Mouse (Mus musculus): Measurements from ENCODE around the gene Fgfr2. TPM values are rescaled to one million over a fixed set of nuclear protein-coding genes. Genes with fewer than 3 reads are reported as not detected.
A peak's percentile ranks its signal among the peaks of the same experiment; 100 is the strongest.

Fgfr2 gene
- polyA plus RNA-seq, 1 experiment from 2014 or later: 121 TPM

DNA sequence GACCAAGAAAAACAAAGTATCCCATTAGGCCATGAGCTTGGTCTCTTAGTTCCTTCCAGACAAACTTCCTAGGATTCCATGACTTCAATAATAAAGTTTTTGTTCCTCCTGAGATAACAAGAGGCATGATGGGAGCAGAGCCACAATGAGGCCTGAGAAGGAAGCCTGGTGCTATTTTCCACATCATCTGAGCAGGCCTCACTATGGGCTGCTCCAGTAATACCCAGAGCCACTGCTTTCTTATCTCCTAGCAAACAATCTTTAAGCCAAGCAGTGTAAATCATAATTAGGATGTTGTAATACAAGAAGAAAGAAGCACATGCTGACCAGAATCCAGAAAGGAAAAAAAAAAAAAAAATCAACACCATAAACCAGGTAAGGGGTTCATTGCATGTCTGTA is 6.6 kb downstream of the Fgfr2 start:
- H3K4me3 ChIP-seq: no peak overlapping the region
- H3K27me3 ChIP-seq: no peaks in the 10 kb centered on the region
- H3K4me2 ChIP-seq (replicated peaks): peak overlapping the region; percentile 40; the same call in 1 of the 2 replicates
- H3K27ac ChIP-seq: no peak overlapping the region
- H3K36me3 ChIP-seq: no peaks in the 10 kb centered on the region
- H3K4me1 ChIP-seq: peaks cover 82% of the 10 kb centered on the region
- H3K9me3 ChIP-seq: no peaks in the 10 kb centered on the region
- H3K9ac ChIP-seq: no peak overlapping the region
- no peak for ATAC-seq (ENCODE audit: insufficient number of reproducible peaks, insufficient read depth, low FRiP score, low TSS enrichment)

DNA sequence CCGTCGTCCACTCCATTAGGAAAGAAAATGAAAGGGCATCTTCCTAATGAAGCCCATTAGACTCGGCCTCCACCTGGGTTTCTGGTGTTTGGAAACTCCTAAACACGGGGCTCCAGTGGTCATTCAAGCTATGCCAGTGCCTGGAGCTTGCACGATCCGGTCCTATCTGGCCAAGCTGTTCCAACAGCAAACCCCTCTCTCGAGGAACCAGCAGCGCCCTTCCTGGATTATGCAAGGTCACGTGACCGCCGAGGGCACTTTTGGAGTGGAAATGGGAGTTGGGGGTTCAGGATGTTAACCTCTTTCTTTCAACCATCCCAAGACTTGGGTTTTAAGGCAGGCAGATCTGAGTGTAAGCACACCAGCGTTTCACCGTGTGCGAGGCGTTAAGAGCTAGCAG is 7.3 kb downstream of the Fgfr2 start:
- 10% methylated on average over 15 of the region's 15 CpGs for WGBS
- H3K4me3 ChIP-seq: no peak overlapping the region
- peak overlapping the region; percentile 40 for H3K4me2 ChIP-seq (replicated peaks)
- H3K4me1 ChIP-seq: peaks cover 89% of the 10 kb centered on the region
- no peak for ATAC-seq (ENCODE audit: insufficient number of reproducible peaks, insufficient read depth, low FRiP score, low TSS enrichment)
- no peak overlapping the region for H3K9ac ChIP-seq
- H3K36me3 ChIP-seq: no peaks in the 10 kb centered on the region
- H3K27ac ChIP-seq: no peak overlapping the region
- H3K9me3 ChIP-seq: no peaks in the 10 kb centered on the region
- H3K27me3 ChIP-seq: no peaks in the 10 kb centered on the region

DNA sequence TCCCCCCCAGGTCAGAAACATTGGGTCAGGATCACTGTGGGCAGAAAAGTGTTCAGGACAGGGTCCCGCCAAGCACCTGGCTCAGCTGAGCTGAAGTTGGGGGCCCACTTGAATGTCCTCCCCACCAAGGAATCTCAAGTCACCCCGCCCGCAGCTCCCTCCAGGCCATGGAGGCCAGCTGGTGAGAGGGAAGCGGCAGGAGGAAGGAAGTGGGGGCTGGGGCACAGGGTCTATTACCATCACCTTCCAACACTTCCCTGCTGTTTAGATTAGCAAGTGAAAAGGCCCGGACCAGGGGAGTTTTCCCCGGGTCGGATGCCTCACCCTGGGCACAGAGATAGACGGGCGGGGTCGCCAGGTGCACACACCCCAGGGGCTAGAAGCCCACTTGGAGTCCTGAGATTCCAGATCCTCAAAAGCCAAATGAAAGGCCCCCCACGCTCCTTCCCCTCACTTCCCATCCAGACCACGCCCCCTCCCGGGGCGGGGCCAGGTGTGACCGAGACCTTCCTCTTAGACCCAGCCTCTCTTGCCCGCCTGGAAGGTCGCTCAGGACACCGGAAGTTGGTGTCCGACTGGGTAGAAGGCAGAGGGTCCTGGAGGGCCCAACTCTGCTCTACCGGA is 8.2 kb downstream of the Fgfr2 start:
- Histone ChIP-seq H3K27me3 (no peaks in the 10 kb centered on the region), H3K36me3 (no peaks in the 10 kb centered on the region; the same call in 1 of the 2 replicates), H3K4me2 (replicated peaks) (peak overlapping the region; percentile 40), H3K27ac (no peak overlapping the region; the same call in 1 of the 2 replicates), H3K4me3 (0 out of 2 replicates have a peak overlapping the region, but pooled peaks have one; percentile 2), H3K9me3 (no peaks in the 10 kb centered on the region), H3K4me1 (peaks cover 83% of the 10 kb centered on the region), H3K9ac (no peak overlapping the region)
- 13% methylated on average over 20 of the region's 20 CpGs for WGBS
- no peak for ATAC-seq (ENCODE audit: insufficient number of reproducible peaks, insufficient read depth, low FRiP score, low TSS enrichment)

DNA sequence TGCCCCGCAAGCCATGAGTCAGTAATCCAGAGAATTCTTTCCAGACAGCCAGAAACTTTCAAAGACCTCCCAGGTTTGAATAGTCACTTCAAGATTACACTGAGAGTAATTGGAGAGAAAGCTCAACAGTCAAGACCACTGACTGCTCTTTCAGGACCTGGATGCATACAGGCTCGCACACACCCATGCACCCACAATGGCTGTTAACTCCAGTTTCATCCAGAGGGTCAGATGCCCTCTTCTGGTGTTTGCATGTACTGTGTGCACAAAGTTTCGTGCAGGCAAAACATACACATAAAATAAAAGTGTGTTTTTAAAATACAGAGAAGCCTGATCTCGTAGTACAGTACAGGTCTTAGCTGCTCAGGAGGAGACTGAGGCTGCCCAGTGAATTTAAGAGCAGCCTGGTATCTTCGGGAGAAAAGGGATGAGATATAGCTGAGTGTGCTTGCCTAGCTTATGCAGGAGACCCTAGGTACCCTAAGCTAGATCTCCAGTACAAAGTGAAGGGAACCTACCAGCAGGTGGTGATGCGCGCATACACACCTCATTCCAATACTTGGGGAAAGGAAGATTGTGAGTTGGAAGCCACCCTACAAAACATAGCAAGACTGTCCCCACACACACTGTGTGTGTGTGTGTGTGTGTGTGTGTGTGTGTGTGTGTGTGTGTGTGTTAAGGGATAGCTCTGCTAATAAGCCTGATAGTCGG is 9.8 kb downstream of the Fgfr2 start:
- Histone ChIP-seq H3K9ac (no peak overlapping the region), H3K9me3 (no peaks in the 10 kb centered on the region), H3K27me3 (no peaks in the 10 kb centered on the region), H3K36me3 (no peaks in the 10 kb centered on the region; the same call in 1 of the 2 replicates), H3K27ac (peak overlapping the region; percentile 37; the same call in 1 of the 2 replicates), H3K4me2 (replicated peaks) (no peak overlapping the region), H3K4me1 (peaks cover 74% of the 10 kb centered on the region), H3K4me3 (no peak overlapping the region)
- WGBS: 71% methylated on average over 8 of the region's 8 CpGs
- ATAC-seq (ENCODE audit: insufficient number of reproducible peaks, insufficient read depth, low FRiP score, low TSS enrichment): no peak

DNA sequence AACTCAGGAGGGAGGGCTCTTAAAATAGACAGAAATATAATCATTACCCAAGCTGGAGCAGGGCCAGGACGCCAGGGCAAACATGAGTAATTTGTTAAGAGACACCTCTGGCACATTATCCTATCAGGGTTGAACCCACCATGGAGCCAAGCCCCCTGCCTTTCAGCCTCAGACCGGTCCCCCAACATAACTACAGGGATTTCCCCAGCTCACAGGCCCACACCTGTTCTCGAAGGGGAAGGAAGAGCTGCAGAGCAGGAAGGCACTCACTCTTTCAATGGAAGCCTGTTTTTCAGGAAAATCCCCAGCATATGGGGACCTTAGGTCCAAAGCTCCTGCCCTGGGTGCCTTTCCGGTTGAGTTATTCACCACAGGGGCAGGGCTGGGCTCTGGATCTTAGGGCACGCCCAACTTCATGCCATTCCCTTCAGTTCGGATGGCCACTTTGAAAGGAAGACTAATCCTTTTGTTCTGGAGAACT is 10.8 kb downstream of the Fgfr2 start:
- H3K9me3 ChIP-seq: no peaks in the 10 kb centered on the region
- H3K27me3 ChIP-seq: no peaks in the 10 kb centered on the region
- H3K4me1 ChIP-seq: peaks cover 69% of the 10 kb centered on the region
- peak overlapping the region; percentile 37; the same call in 1 of the 2 replicates for H3K27ac ChIP-seq
- no peaks in the 10 kb centered on the region; the same call in 1 of the 2 replicates for H3K36me3 ChIP-seq
- 21% methylated on average over 6 of the region's 6 CpGs for WGBS
- ATAC-seq (ENCODE audit: insufficient number of reproducible peaks, insufficient read depth, low FRiP score, low TSS enrichment): no peak
- no peak overlapping the region for H3K4me2 ChIP-seq (replicated peaks)
- no peak overlapping the region for H3K9ac ChIP-seq
- H3K4me3 ChIP-seq: no peak overlapping the region

DNA sequence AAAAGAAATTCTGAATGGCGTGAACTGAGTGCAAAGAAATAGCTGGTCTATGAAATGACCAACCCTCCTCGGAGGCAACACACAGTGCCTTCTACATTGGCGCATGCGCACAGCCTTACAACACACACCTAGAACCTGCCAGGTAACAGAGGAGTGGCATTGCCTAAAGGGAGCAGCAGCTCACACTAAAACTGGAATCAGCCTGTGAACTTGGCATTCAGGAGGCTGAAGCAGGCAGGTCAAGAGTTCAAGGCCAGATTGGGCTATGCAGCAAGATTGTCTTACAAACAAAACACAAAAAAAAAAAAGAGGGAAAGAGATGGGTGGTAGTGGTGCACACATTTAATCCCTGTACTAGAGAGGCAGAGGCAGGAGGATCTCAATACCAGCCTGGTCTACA is 13.7 kb downstream of the Fgfr2 start:
- H3K4me2 ChIP-seq (replicated peaks): no peak overlapping the region
- 98% methylated on average over 4 of the region's 4 CpGs for WGBS
- H3K9me3 ChIP-seq: no peaks in the 10 kb centered on the region
- H3K4me1 ChIP-seq: peaks cover 45% of the 10 kb centered on the region
- ATAC-seq (ENCODE audit: insufficient number of reproducible peaks, insufficient read depth, low FRiP score, low TSS enrichment): no peak
- no peak overlapping the region for H3K9ac ChIP-seq
- no peak overlapping the region for H3K4me3 ChIP-seq
- H3K36me3 ChIP-seq: no peaks in the 10 kb centered on the region; the same call in 1 of the 2 replicates
- H3K27me3 ChIP-seq: no peaks in the 10 kb centered on the region
- H3K27ac ChIP-seq: no peak overlapping the region

DNA sequence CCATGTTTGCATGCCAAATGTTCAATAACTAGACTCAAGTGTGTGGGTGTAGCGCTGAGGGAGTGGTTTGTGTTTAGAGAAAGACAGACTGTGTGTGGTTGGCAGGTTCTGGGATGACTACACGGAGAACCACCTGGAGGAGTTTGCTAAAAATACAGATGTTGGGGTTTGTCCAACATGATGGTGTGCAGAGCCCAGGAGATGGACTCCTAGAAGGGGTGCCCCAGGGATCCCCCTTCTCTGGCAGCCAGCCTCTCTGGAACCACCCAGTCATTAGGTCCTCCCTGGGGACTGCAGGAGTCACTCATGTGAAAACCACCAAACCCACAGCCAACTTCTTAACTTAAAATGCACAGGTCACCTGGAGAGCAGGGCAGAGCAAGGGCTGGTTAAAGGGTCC is 14.5 kb downstream of the Fgfr2 start:
- H3K9ac ChIP-seq: no peak overlapping the region
- no peak for ATAC-seq (ENCODE audit: insufficient number of reproducible peaks, insufficient read depth, low FRiP score, low TSS enrichment)
- no peaks in the 10 kb centered on the region for H3K9me3 ChIP-seq
- H3K36me3 ChIP-seq: no peaks in the 10 kb centered on the region; the same call in 1 of the 2 replicates
- WGBS: 89% methylated on average over 2 of the region's 2 CpGs
- H3K4me3 ChIP-seq: no peak overlapping the region
- H3K27ac ChIP-seq: no peak overlapping the region
- no peak overlapping the region for H3K4me2 ChIP-seq (replicated peaks)
- no peaks in the 10 kb centered on the region for H3K27me3 ChIP-seq
- H3K4me1 ChIP-seq: peaks cover 38% of the 10 kb centered on the region

DNA sequence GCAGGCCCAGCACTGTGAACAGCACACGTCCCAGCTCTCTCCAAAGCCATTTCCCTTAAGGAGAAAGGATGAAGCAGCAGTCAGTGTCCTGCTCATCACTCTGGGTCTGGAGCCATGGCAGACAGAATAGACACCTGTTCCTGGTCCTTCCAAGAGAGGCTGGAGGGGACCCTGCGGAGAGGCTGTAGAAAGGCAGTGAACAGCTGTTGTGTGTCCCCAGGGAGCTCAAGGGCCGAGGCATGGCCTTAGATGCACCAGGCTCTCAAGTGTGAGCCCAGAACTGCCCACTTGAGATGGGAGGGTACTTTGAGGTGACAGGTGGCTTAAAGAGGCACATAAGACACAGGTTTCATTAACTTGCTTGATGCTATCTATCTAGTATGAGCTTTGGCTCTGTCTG is 20.6 kb downstream of the Fgfr2 start:
- 0 out of 2 replicates have a peak, but pooled peaks cover 8% of the 10 kb centered on the region for H3K36me3 ChIP-seq

DNA sequence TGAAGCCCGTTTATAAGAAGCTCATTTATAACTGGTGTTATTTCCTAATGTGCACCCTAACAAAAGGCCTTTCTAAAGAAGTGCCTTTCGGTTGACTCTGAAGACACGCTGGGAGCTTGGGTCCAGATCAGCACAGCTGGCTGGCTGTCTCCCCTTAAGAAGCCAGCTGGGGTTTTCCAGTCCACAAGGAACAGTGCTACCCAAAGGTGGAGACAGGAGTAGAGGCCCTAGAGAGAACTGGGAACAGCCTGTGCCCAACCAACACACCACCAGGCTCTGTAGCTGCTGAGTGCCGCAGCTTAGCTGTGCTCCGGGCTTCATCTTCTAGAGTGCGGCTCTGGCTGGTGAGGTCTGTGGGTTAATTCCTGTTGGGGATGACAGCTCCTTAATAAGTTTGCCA is 22.1 kb downstream of the Fgfr2 start:
- peaks cover 15% of the 10 kb centered on the region; the same call in 1 of the 2 replicates for H3K4me1 ChIP-seq
- no peak overlapping the region for H3K9ac ChIP-seq
- H3K4me3 ChIP-seq: no peak overlapping the region
- ATAC-seq (ENCODE audit: insufficient number of reproducible peaks, insufficient read depth, low FRiP score, low TSS enrichment): no peak
- H3K27me3 ChIP-seq: no peaks in the 10 kb centered on the region
- H3K36me3 ChIP-seq: 0 out of 2 replicates have a peak, but pooled peaks cover 8% of the 10 kb centered on the region
- no peak overlapping the region for H3K27ac ChIP-seq
- H3K9me3 ChIP-seq: no peaks in the 10 kb centered on the region
- no peak overlapping the region for H3K4me2 ChIP-seq (replicated peaks)
- 94% methylated on average over 6 of the region's 6 CpGs for WGBS

More for the DNA sequence above, 20.6 kb downstream of the Fgfr2 start:
- Histone ChIP-seq H3K9me3 (no peaks in the 10 kb centered on the region), H3K9ac (no peak overlapping the region), H3K27ac (no peak overlapping the region), H3K4me3 (no peak overlapping the region), H3K27me3 (no peaks in the 10 kb centered on the region), H3K4me1 (peaks cover 14% of the 10 kb centered on the region; the same call in 1 of the 2 replicates), H3K4me2 (replicated peaks) (no peak overlapping the region)
- no peak for ATAC-seq (ENCODE audit: insufficient number of reproducible peaks, insufficient read depth, low FRiP score, low TSS enrichment)
- 68% methylated on average over 3 of the region's 3 CpGs for WGBS

DNA sequence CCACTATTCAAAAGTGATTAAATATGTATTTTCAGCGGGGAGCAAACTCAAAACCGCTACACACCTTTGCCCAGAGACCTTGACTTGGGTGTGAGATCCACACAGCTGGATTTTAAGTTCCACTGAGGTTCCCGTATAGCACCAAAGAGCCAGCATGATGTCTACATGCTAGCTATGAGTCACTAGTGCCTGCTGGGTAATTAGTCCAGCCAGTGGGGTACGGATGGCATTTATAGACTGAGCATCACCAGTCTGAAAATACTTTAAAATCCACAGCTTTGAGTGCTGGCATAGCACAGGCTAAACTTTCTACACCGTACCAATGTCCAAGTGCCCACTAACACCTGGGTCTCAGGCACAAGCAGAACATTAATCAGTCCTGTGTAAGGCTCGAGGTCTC is 23.0 kb downstream of the Fgfr2 start:
- WGBS: 83% methylated on average over 6 of the region's 6 CpGs
- Histone ChIP-seq H3K9me3 (no peaks in the 10 kb centered on the region), H3K4me3 (no peak overlapping the region), H3K4me1 (peaks cover 16% of the 10 kb centered on the region; the same call in 1 of the 2 replicates), H3K4me2 (replicated peaks) (no peak overlapping the region), H3K27me3 (no peaks in the 10 kb centered on the region), H3K9ac (no peak overlapping the region), H3K36me3 (0 out of 2 replicates have a peak, but pooled peaks cover 8% of the 10 kb centered on the region), H3K27ac (no peak overlapping the region)
- ATAC-seq (ENCODE audit: insufficient number of reproducible peaks, insufficient read depth, low FRiP score, low TSS enrichment): no peak

DNA sequence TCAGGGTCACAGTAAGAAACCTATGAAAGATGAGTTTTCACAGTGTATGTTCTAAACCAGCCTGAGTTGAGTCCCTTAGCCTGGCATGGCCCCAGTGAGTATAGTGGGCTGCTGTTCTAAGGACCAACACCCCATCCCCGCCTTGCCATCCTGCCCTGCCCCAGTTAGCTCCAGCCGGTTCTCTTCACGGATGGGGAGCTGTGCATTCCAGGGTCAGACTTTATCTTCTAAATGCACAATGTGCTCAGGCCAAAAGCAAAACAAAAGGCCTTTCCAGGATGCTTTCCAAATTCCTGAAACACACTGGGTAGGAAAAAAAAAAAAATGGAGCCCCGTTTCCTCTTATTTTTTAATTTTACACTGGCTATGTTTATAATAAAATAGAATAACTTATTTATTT is 23.9 kb downstream of the Fgfr2 start:
- Histone ChIP-seq H3K27ac (no peak overlapping the region), H3K4me3 (no peak overlapping the region), H3K9me3 (no peaks in the 10 kb centered on the region), H3K4me1 (peaks cover 18% of the 10 kb centered on the region), H3K4me2 (replicated peaks) (no peak overlapping the region), H3K9ac (no peak overlapping the region), H3K27me3 (no peaks in the 10 kb centered on the region), H3K36me3 (0 out of 2 replicates have a peak, but pooled peaks cover 8% of the 10 kb centered on the region)
- ATAC-seq (ENCODE audit: insufficient number of reproducible peaks, insufficient read depth, low FRiP score, low TSS enrichment): no peak
- WGBS: 72% methylated on average over 4 of the region's 4 CpGs

Measured in embryonic facial prominence, embryonic 12.5 days (tissue).